In the genomic region with DNA sequence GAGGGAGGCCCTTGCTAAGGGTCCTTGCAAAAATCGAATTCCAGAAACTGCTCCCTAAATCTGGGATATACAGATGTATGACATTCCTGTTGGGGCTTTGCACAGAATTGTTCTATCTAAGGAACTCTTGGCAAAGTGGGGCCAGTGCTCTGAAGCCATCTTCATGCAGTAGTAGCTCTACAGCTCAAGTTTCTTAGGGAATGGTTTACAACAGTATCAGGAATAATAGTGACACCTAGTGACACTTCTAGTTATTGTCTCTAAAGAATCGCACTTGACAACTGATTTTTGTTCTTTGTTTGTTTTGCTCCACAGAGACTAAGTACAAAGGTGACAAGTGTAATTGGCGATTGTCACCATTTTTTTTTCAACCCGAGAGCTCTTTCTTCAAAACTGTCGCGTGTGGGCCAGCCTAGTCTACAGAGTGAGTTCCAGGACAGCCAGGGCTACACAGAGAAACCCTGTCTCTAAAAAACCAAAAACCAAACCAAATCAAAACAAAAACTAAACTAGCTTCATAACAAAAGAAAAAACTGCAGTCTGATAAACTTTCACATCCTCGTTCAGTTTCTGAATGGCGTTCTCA, we compare ENCODE assay signal across 9 mouse cellular contexts. TPM values are rescaled to one million over a fixed set of nuclear protein-coding genes. Genes with fewer than 3 reads are reported as not detected.
DNase-seq lines count a peak whose midpoint lies in the region; ATAC-seq and TF ChIP-seq lines count a peak whose summit lies in the region.
"Had no signal": no experiment of that assay in that cellular context is flagged by ENCODE, and none has a peak within 500 bp of the region (broad histone marks: within the 10 kb centered on the region; RNA-seq: fewer than 3 reads in every experiment).

No protein-coding gene starts in this region.

- no peaks in the 10 kb centered on the region for H3K27me3 ChIP-seq in kidney, embryonic 14.5 days (ENCODE audit: control insufficient read depth, insufficient read depth, low read length)
- H3K27me3 ChIP-seq in G1E (ENCODE audit: insufficient read depth, low read length), result no peaks in the 10 kb centered on the region
- H3K27me3 ChIP-seq in forebrain, embryonic 16.5 days (replicated peaks; ENCODE audit: control insufficient read depth, insufficient read depth, low read length), result no peaks in the 10 kb centered on the region
- H3K27me3 ChIP-seq in midbrain, embryonic 14.5 days (ENCODE audit: control insufficient read depth, insufficient read depth, low read length), result no peaks in the 10 kb centered on the region
- H3K27me3 ChIP-seq: lung, embryonic 15.5 days had no signal

- no peak overlapping the region for H3K4me2 ChIP-seq in kidney, embryonic 14.5 days (replicated peaks; ENCODE audit: low read depth, low read length)
- no peak overlapping the region for H3K4me2 ChIP-seq in forebrain, embryonic 16.5 days (ENCODE audit: low read length)
- no peak overlapping the region for H3K4me2 ChIP-seq in midbrain, embryonic 14.5 days (ENCODE audit: low read length)
- H3K4me2 ChIP-seq: lung, embryonic 15.5 days had no signal

- H3K27ac ChIP-seq in kidney, embryonic 14.5 days (ENCODE audit: low read depth, low read length), result no peak overlapping the region
- no peak overlapping the region for H3K27ac ChIP-seq in forebrain, embryonic 16.5 days (ENCODE audit: low read length)
- H3K27ac ChIP-seq in midbrain, embryonic 14.5 days (replicated peaks; ENCODE audit: low read depth, low read length), result no peak overlapping the region
- H3K27ac ChIP-seq: lung, embryonic 15.5 days had no signal

- H3K4me1 ChIP-seq in kidney, embryonic 14.5 days (ENCODE audit: control insufficient read depth, insufficient read depth, low read length), result no peaks in the 10 kb centered on the region
- peaks cover 6% of the 10 kb centered on the region for H3K4me1 ChIP-seq in G1E (ENCODE audit: insufficient read depth, low read depth, low read length)
- no peaks in the 10 kb centered on the region for H3K4me1 ChIP-seq in forebrain, embryonic 16.5 days (replicated peaks; ENCODE audit: control insufficient read depth, insufficient read depth, low read length)
- 0 out of 2 replicates have a peak, but pooled peaks cover 2% of the 10 kb centered on the region for H3K4me1 ChIP-seq in midbrain, embryonic 14.5 days (ENCODE audit: control insufficient read depth, insufficient read depth, low read length)

- ATAC-seq in kidney, embryonic 14.5 days (ENCODE audit: low FRiP score, low TSS enrichment), result peak; percentile 26; the same call in 1 of the 2 replicates
- ATAC-seq in G1E (ENCODE audit: extremely low read depth, insufficient number of reproducible peaks, low FRiP score, poor library complexity, severe bottlenecking), result peak; percentile 48; the same call in 1 of the 2 replicates
- ATAC-seq in forebrain, embryonic 16.5 days, result peak; percentile 71
- peak; percentile 48; the same call in 1 of the 2 replicates for ATAC-seq in midbrain, embryonic 14.5 days (ENCODE audit: low FRiP score, low TSS enrichment)

- H3K36me3 ChIP-seq in kidney, embryonic 14.5 days (ENCODE audit: control insufficient read depth, insufficient read depth, low read length), result peaks cover 8% of the 10 kb centered on the region
- H3K36me3 ChIP-seq in G1E (replicated peaks), result peaks cover 7% of the 10 kb centered on the region
- peaks cover 4% of the 10 kb centered on the region; the same call in 1 of the 2 replicates for H3K36me3 ChIP-seq in forebrain, embryonic 16.5 days (ENCODE audit: control insufficient read depth, insufficient read depth)
- H3K36me3 ChIP-seq in midbrain, embryonic 14.5 days (ENCODE audit: control insufficient read depth, insufficient read depth, low read length), result peaks cover 8% of the 10 kb centered on the region

- DNase-seq in kidney, postnatal 4 days, result no peak
- no peak for DNase-seq in G1E (ENCODE audit: low spot score)
- DNase-seq in midbrain, embryonic 14.5 days, result peak; percentile 86
- DNase-seq in spleen, adult 12 weeks (ENCODE audit: low spot score), result no peak
- no peak for DNase-seq in left cerebral cortex, adult 8-10 months (ENCODE audit: low spot score in 2 of 2)
- no peak for DNase-seq in urinary bladder, postnatal 36 days (ENCODE audit: low spot score in 2 of 2)

- H3K9me3 ChIP-seq in kidney, embryonic 14.5 days (ENCODE audit: control insufficient read depth, low read length), result no peaks in the 10 kb centered on the region
- H3K9me3 ChIP-seq in G1E (replicated peaks), result no peaks in the 10 kb centered on the region
- no peaks in the 10 kb centered on the region for H3K9me3 ChIP-seq in forebrain, embryonic 16.5 days (ENCODE audit: control insufficient read depth, low read length)
- no peaks in the 10 kb centered on the region for H3K9me3 ChIP-seq in midbrain, embryonic 14.5 days (ENCODE audit: control insufficient read depth, low read length)
- H3K9me3 ChIP-seq: lung, embryonic 15.5 days had no signal

- H3K9ac ChIP-seq in kidney, embryonic 14.5 days (ENCODE audit: low read depth, low read length), result no peak overlapping the region
- no peak overlapping the region for H3K9ac ChIP-seq in forebrain, embryonic 16.5 days (replicated peaks; ENCODE audit: low read depth, low read length)
- no peak overlapping the region for H3K9ac ChIP-seq in midbrain, embryonic 14.5 days (replicated peaks; ENCODE audit: low read length)
- H3K9ac ChIP-seq: lung, embryonic 15.5 days had no signal

- no peak for TF ChIP-seq CTCF in G1E (IDR thresholded peaks at IDR 0.05; ENCODE audit: low read depth, low read length)

- H3K4me3 ChIP-seq in kidney, embryonic 14.5 days (ENCODE audit: low read length), result no peak overlapping the region
- H3K4me3 ChIP-seq in G1E (ENCODE audit: low read depth, low read length), result no peak overlapping the region
- no peak overlapping the region for H3K4me3 ChIP-seq in forebrain, embryonic 16.5 days (replicated peaks; ENCODE audit: low read length)
- no peak overlapping the region for H3K4me3 ChIP-seq in midbrain, embryonic 14.5 days (replicated peaks; ENCODE audit: low read depth, low read length)
- H3K4me3 ChIP-seq: lung, embryonic 15.5 days had no signal

- 21% methylated on average over 8 of the region's 8 CpGs for WGBS in kidney, embryonic 14.5 days
- 22% methylated on average over 8 of the region's 8 CpGs for WGBS in forebrain, embryonic 16.5 days
- 33% methylated on average over 8 of the region's 8 CpGs for WGBS in midbrain, embryonic 14.5 days

RNA-seq across cellular contexts. Expression of a gene that starts 33.7 kb away (rescaled TPM):
- polyA plus RNA-seq in kidney, embryonic 14.5 days (2014; fragmentation: Nextera tagmentation; extraction: Ambion mirVana), result 3.0 and 3.6 TPM in 2 replicates
- total RNA-seq in G1E (2014; fragmentation: Nextera tagmentation) (1.2 and 1.6 TPM in 2 replicates), G1E (2017) (0.71 and 1.0 TPM in 2 replicates)
- 0.11 and 0.25 TPM in 2 replicates for polyA plus RNA-seq in G1E (2012)
- 0.77 and 1.3 TPM in 2 replicates for polyA plus RNA-seq in forebrain, embryonic 16.5 days (2015; fragmentation: Nextera tagmentation; extraction: Ambion mirVana)
- polyA plus RNA-seq in midbrain, embryonic 14.5 days (2014; fragmentation: Nextera tagmentation; extraction: Ambion mirVana), result 0.85 and 1.3 TPM in 2 replicates
- 1 to 10 TPM; 2.7 to 4.6 (median 3.4) TPM for total RNA-seq in left cerebral cortex, adult 8-10 months (2022)

RNA-seq across cellular contexts. Expression of a gene that starts 34.0 kb away (rescaled TPM):
- polyA plus RNA-seq in kidney, embryonic 14.5 days (2014; fragmentation: Nextera tagmentation; extraction: Ambion mirVana), result 648 and 687 TPM in 2 replicates
- total RNA-seq in G1E (2014; fragmentation: Nextera tagmentation) (145 and 148 TPM in 2 replicates), G1E (2017) (222 and 225 TPM in 2 replicates)
- polyA plus RNA-seq in G1E (2012), result 52.1 and 76.2 TPM in 2 replicates
- polyA plus RNA-seq in forebrain, embryonic 16.5 days (2015; fragmentation: Nextera tagmentation; extraction: Ambion mirVana), result 110 and 142 TPM in 2 replicates
- 72.1 and 109 TPM in 2 replicates for polyA plus RNA-seq in midbrain, embryonic 14.5 days (2014; fragmentation: Nextera tagmentation; extraction: Ambion mirVana)
- total RNA-seq in left cerebral cortex, adult 8-10 months (2022), result 10 to 100 TPM; 36.5 to 49.0 (median 45.3) TPM
